Mouse (Mus musculus) neural tube, embryonic 11.5 days (tissue): Measurements from ENCODE around the gene Dhx38. TPM values are rescaled to one million over a fixed set of nuclear protein-coding genes. Genes with fewer than 3 reads are reported as not detected.
A peak's percentile ranks its signal among the peaks of the same experiment; 100 is the strongest.

Experiments used
- ATAC-seq: fragments of 200-750 bp; cut with Nextera tagmentation; 2 replicates; pipeline ENCODE4 v1.8.0; 2017; ENCODE audit warnings: moderate number of reproducible peaks, mild to moderate bottlenecking, moderate TSS enrichment, moderate library complexity; ENCODE audit not compliant: insufficient read depth, low FRiP score, low TSS enrichment
- DNase-seq: peaks from one replicate; pipeline ENCODE4 v3.0.0-alpha.2; 2015; ENCODE audit warnings: low spot score
- H3K27ac ChIP-seq: fragments of 300-500 bp; sonication (generic); 2 replicates; pipeline ENCODE4 v1.5.1; 2014; ENCODE audit warnings: low read depth, mild to moderate bottlenecking, low read length
- H3K27me3 ChIP-seq: fragments of 300-500 bp; sonication (generic); 2 replicates; pipeline ENCODE4 v1.6.1; 2014; ENCODE audit warnings: mild to moderate bottlenecking, low read length, mixed read lengths; ENCODE audit not compliant: control insufficient read depth, insufficient read depth
- H3K36me3 ChIP-seq: fragments of 300-500 bp; sonication (generic); 2 replicates; pipeline ENCODE4 v1.6.1; 2014; ENCODE audit warnings: mild to moderate bottlenecking, low read length, moderate library complexity, mixed read lengths; ENCODE audit not compliant: control insufficient read depth, insufficient read depth
- H3K4me1 ChIP-seq: fragments of 300-500 bp; sonication (generic); 2 replicates; pipeline ENCODE4 v1.6.1; 2014; ENCODE audit warnings: low read length, mixed read lengths; ENCODE audit not compliant: control insufficient read depth, insufficient read depth
- H3K4me2 ChIP-seq: fragments of 300-500 bp; sonication (generic); 2 replicates; pipeline ENCODE4 v1.6.1; 2014; ENCODE audit warnings: low read depth, mild to moderate bottlenecking, moderate library complexity
- H3K4me3 ChIP-seq: fragments of 300-500 bp; sonication (generic); 2 replicates; pipeline ENCODE4 v1.5.1; 2014; ENCODE audit warnings: low read depth, low read length
- H3K9ac ChIP-seq: fragments of 300-500 bp; sonication (generic); 2 replicates; pipeline ENCODE4 v1.6.1; 2014; ENCODE audit warnings: mild to moderate bottlenecking, low read length
- H3K9me3 ChIP-seq: fragments of 300-500 bp; sonication (generic); 2 replicates; pipeline ENCODE4 v1.6.1; 2016; ENCODE audit warnings: low read length; ENCODE audit not compliant: control insufficient read depth
- WGBS: fragments of 180-500 bp; shearing (Covaris S2); extraction: QIAGEN DNeasy Blood & Tissue Kit; methylation state at CpG from one replicate; pipeline ENCODE4 v1.1.7; 2014; 5-methylcytosine and 5-hydroxymethylcytosine counted together
- polyA plus RNA-seq: library from polyadenylated mRNA; unstranded; fragments of >200 nt; fragmentation: Nextera tagmentation; extraction: Ambion mirVana; gene quantifications from 2 replicates; pipeline ENCODE4 v1.2.1, GENCODE M21; 2014

Gene Dhx38
- polyA plus RNA-seq, 1 experiment from 2014 or later = 27.1 TPM

DNA sequence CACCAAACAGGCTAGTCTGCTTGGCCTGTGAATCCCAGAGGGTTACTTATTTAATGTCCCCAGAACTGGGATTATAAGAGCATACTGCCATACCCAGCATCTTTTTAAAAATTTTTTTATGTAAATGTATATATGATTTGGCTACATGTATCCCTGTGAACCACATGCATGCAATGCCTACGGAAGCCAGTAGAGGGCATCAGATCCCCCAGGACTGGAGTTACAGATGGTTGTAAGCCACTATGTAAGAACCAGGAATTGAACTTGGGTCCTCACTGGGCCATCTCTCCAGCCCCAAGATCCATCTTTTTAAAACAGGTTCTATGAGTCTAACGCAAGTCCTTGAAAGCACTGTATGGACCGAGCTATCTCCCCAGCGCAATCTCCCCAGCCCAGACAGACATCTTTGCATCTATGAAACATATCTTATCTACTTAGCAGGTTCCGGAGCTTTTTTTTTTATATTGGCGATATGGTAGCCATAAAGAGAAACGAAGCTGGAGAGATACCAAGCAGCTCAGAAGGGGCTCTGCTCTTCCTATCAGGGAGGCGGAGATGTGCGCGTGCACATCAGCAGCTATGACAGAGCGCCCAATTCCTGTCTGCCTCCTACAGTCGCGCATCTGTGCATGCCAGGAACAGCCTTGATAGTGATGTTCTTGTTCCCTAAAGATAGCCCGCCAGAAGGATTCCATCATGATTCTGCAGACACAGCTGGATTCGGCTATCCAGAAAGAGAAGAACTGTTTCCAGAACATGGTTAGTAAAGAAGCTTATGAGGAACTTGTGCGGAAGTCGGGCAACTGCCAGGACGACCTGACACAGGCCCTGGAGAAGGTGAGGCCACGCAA lies 30.3 kb downstream of the Dhx38 start:
- Histone ChIP-seq H3K9me3 (no peaks in the 10 kb centered on the region), H3K9ac (no peak overlapping the region), H3K4me2 (no peak overlapping the region), H3K4me3 (no peak overlapping the region), H3K27me3 (no peaks in the 10 kb centered on the region), H3K4me1 (no peaks in the 10 kb centered on the region), H3K36me3 (no peaks in the 10 kb centered on the region), H3K27ac (no peak overlapping the region)
- ATAC-seq (no peak), DNase-seq (peak; percentile 50)
- WGBS = 88% methylated on average over 19 of the region's 19 CpGs

DNA sequence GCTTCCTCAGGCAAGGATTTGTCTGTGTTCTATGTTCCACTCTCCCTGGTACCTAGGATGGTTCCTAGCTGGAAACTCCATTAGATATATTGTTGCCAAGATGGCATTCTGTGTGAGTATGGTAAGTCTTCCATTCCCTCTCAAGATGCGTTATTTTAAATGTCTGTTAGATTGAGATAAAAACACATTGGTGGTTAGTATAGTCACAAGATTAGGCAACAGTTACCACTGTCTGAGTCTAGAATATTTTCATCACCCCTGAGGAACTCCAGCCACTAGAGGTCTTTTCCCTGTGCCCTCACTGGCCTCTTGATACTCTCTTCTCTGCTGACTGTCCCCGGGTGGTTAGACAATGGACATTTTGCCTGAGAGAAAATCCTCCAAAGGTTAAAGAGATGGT lies 41.7 kb downstream of the Dhx38 start:
- no peak for ATAC-seq
- WGBS = 86% methylated on average over 2 of the region's 2 CpGs

DNA sequence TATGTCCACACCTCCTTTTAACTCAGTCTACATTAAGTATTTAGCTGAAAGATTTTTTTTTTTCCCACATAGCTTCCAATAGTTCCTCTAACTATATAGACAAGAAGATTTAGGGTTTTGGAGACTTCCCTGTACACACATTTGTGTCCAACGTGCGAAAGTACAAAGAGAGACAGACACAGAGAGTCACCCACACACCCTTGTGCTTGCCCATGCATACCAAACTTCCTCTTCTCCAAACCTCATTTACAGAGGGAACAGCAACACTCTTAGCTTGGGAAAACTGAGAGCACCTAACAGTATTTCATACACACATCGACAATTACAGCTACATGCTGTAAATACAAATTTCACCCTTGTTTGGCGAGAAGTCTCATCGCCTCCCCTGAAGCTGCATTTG lies 60.1 kb downstream of the Dhx38 start:
- H3K9me3 ChIP-seq = no peaks in the 10 kb centered on the region
- H3K27me3 ChIP-seq = no peaks in the 10 kb centered on the region
- no peaks in the 10 kb centered on the region for H3K4me1 ChIP-seq
- no peaks in the 10 kb centered on the region for H3K36me3 ChIP-seq
- H3K9ac ChIP-seq = no peak overlapping the region
- no peak overlapping the region for H3K4me3 ChIP-seq
- 89% methylated on average over 5 of the region's 5 CpGs for WGBS
- H3K27ac ChIP-seq = no peak overlapping the region
- no peak for DNase-seq
- no peak overlapping the region for H3K4me2 ChIP-seq
- no peak for ATAC-seq

More for the DNA sequence above, 41.7 kb downstream of the Dhx38 start:
- no peak overlapping the region for H3K4me2 ChIP-seq
- H3K4me1 ChIP-seq = no peaks in the 10 kb centered on the region
- H3K9ac ChIP-seq = no peak overlapping the region
- H3K36me3 ChIP-seq = no peaks in the 10 kb centered on the region
- no peak for DNase-seq
- no peaks in the 10 kb centered on the region for H3K27me3 ChIP-seq
- no peak overlapping the region for H3K27ac ChIP-seq
- no peak overlapping the region for H3K4me3 ChIP-seq
- H3K9me3 ChIP-seq = no peaks in the 10 kb centered on the region

DNA sequence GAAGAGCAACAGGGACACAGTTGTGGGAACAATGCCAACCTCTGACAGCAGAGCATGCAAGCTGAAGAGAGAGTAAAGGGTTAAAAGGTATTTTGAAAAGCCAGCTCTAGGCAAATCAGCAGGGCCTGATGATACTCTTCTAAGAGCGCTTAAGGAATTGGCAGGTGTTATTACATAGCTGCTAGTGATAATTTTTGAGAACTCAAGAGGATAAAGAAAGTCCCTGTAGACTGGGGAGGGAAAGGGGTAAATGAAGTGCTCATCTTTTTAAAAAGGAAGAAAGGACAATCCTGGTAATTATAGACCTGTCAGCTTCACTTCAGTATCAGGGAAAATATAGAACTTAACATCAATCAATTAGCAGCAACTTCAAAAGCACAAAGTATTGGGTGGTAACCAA lies 62.1 kb downstream of the Dhx38 start:
- no peaks in the 10 kb centered on the region for H3K27me3 ChIP-seq
- no peak overlapping the region for H3K27ac ChIP-seq
- ATAC-seq (no peak), DNase-seq (no peak)
- H3K4me3 ChIP-seq = no peak overlapping the region
- H3K9me3 ChIP-seq = no peaks in the 10 kb centered on the region
- no peak overlapping the region for H3K9ac ChIP-seq
- H3K4me2 ChIP-seq = no peak overlapping the region
- H3K36me3 ChIP-seq = no peaks in the 10 kb centered on the region
- WGBS = 88% methylated on average over 1 of the region's 1 CpGs
- no peaks in the 10 kb centered on the region for H3K4me1 ChIP-seq

DNA sequence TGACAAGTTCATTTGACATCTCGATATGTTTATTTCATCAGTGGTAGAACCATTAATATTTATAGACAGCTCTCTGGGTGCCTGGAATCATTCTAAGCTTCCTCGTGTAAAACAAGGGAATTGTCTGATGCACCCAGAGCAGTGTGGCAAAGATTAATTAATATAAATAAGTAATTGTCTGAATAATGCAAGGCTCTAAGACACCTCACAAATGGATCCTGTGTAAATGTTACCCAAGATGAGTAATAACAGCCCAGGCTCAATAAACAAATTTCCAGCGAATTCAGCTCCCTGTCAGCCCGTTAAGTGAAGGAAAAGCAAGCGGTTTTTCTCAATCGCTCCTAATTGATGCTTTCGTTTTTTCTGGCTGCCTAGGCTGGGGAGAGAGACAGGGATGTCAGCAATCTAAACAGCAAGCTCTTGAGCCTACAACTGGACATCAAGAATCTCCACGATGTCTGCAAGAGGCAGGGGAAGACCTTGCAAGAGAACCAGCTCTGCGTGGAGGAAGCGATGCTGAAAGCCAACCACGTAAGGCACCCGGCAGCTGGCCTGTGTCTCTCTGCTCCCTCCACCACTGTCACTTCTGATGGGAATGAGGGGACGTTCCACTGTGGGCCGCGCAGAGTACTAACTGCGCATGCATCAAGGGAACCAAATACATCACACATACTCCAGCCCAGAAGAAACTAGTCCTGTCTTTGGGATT lies 66.5 kb downstream of the Dhx38 start:
- Histone ChIP-seq H3K4me3 (no peak overlapping the region), H3K27ac (no peak overlapping the region), H3K4me2 (no peak overlapping the region), H3K9me3 (no peaks in the 10 kb centered on the region), H3K27me3 (no peaks in the 10 kb centered on the region), H3K9ac (no peak overlapping the region), H3K36me3 (no peaks in the 10 kb centered on the region), H3K4me1 (no peaks in the 10 kb centered on the region)
- ATAC-seq (no peak), DNase-seq (no peak)
- WGBS = 92% methylated on average over 16 of the region's 16 CpGs

Other genes with a start within 250 kb of the Dhx38 start
- 1.1 and 2.1 TPM in 2 replicates for gene Pmfbp1, start 71.8 kb downstream of the Dhx38 start, polyA plus RNA-seq
- 32.2 and 33.1 TPM in 2 replicates for gene Txnl4b, start within 50 bp of the Dhx38 start, polyA plus RNA-seq
- 0.92 and 1.3 TPM in 2 replicates for gene Hp, start 13.3 kb upstream of the Dhx38 start, polyA plus RNA-seq
- gene Dhodh, start 42.8 kb upstream of the Dhx38 start, polyA plus RNA-seq = 40.1 and 45.9 TPM in 2 replicates
- 0.18 TPM in 1 of 2 replicates, not detected in the other for gene Pkd1l3, start 48.7 kb upstream of the Dhx38 start, polyA plus RNA-seq
- gene Ist1, start 127.4 kb upstream of the Dhx38 start, polyA plus RNA-seq = 200 and 206 TPM in 2 replicates
- 52.3 and 55.9 TPM in 2 replicates for gene Zfp821, start 139.7 kb upstream of the Dhx38 start, polyA plus RNA-seq
- 7.5 and 7.8 TPM in 2 replicates for gene Atxn1l, start 171.9 kb upstream of the Dhx38 start, polyA plus RNA-seq
- 44.1 and 52.1 TPM in 2 replicates for gene Ap1g1, start 212.7 kb upstream of the Dhx38 start, polyA plus RNA-seq